Comparison of ENCODE assay signal across 17 mouse cellular contexts in genomic region chr2:32061189-32061588, GRCm38 (mm10). TPM values are rescaled to one million over a fixed set of nuclear protein-coding genes. Genes with fewer than 3 reads are reported as not detected.
DNase-seq lines count a peak whose midpoint lies in the region; ATAC-seq and TF ChIP-seq lines count a peak whose summit lies in the region.
"Had no signal": no experiment of that assay in that cellular context is flagged by ENCODE, and none has a peak within 500 bp of the region (broad histone marks: within the 10 kb centered on the region; RNA-seq: fewer than 3 reads in every experiment).

No protein-coding gene starts in this region.

- TF ChIP-seq CTCF in spleen, adult 2 months (IDR thresholded peaks at IDR 0.05; ENCODE audit: extremely low read depth, insufficient read depth, insufficient read length, insufficient replicate concordance): no peak

- peak; percentile 74 for ATAC-seq in liver, embryonic 16.5 days (ENCODE audit: low read depth)
- no peak for ATAC-seq in hindbrain, embryonic 12.5 days (ENCODE audit: low FRiP score)
- ATAC-seq in kidney, embryonic 15.5 days (replicated peaks; ENCODE audit: low FRiP score): no peak
- ATAC-seq: intestine, postnatal 0 days; midbrain, embryonic 15.5 days had no signal

- no peaks in the 10 kb centered on the region for H3K9me3 ChIP-seq in erythroblast, embryonic 14.5 days (ENCODE audit: control insufficient read depth, low read length)
- no peaks in the 10 kb centered on the region for H3K9me3 ChIP-seq in liver, embryonic 16.5 days (replicated peaks; ENCODE audit: control insufficient read depth, low read length)
- H3K9me3 ChIP-seq in hindbrain, embryonic 12.5 days (replicated peaks): no peaks in the 10 kb centered on the region
- no peaks in the 10 kb centered on the region for H3K9me3 ChIP-seq in kidney, embryonic 15.5 days (replicated peaks)
- H3K9me3 ChIP-seq: forebrain, embryonic 12.5 days; G1E; midbrain, embryonic 15.5 days had no signal

- intact Hi-C loops in heart, postnatal 10 days (cut with DNase I): no loop called here

- H3K27me3 ChIP-seq in spleen, adult 2 months (ENCODE audit: control insufficient read depth, insufficient read depth, low read length): no peaks in the 10 kb centered on the region
- H3K27me3 ChIP-seq in erythroblast, embryonic 14.5 days (ENCODE audit: control insufficient read depth): no peaks in the 10 kb centered on the region
- no peaks in the 10 kb centered on the region for H3K27me3 ChIP-seq in liver, embryonic 16.5 days (ENCODE audit: control insufficient read depth, insufficient read depth, low read depth, low read length)
- H3K27me3 ChIP-seq in hindbrain, embryonic 12.5 days: peaks cover 22% of the 10 kb centered on the region; the same call in 1 of the 2 replicates
- H3K27me3 ChIP-seq in kidney, embryonic 15.5 days: no peaks in the 10 kb centered on the region
- H3K27me3 ChIP-seq: forebrain, embryonic 12.5 days; midbrain, embryonic 15.5 days had no signal

- peak overlapping the region; percentile 83 for H3K27ac ChIP-seq in spleen, adult 2 months (ENCODE audit: insufficient read depth, low read length)
- peak overlapping the region; percentile 83 for H3K27ac ChIP-seq in liver, embryonic 16.5 days (ENCODE audit: low read length)
- H3K27ac ChIP-seq in hindbrain, embryonic 12.5 days: no peak overlapping the region
- H3K27ac ChIP-seq in kidney, embryonic 15.5 days: no peak overlapping the region
- H3K27ac ChIP-seq: forebrain, embryonic 12.5 days; midbrain, embryonic 15.5 days had no signal

- peak overlapping the region; percentile 10; the same call in 1 of the 2 replicates for H3K9ac ChIP-seq in liver, embryonic 16.5 days (ENCODE audit: low read depth, low read length)
- no peak overlapping the region for H3K9ac ChIP-seq in hindbrain, embryonic 12.5 days
- no peak overlapping the region for H3K9ac ChIP-seq in kidney, embryonic 15.5 days
- H3K9ac ChIP-seq: forebrain, embryonic 12.5 days; midbrain, embryonic 15.5 days had no signal

- 24% methylated on average over 2 of the region's 2 CpGs for WGBS in spleen, adult 2 months
- whole genome bisulfite sequencing in liver, embryonic 16.5 days (ENCODE audit: insufficient replicate concordance): 11% methylated on average over 2 of the region's 2 CpGs
- 65% methylated on average over 2 of the region's 2 CpGs for WGBS in hindbrain, embryonic 12.5 days
- WGBS in kidney, embryonic 15.5 days: 74% methylated on average over 2 of the region's 2 CpGs

- no peak overlapping the region for H3K4me3 ChIP-seq in spleen, adult 2 months (ENCODE audit: extremely low read depth, insufficient read depth, insufficient read length)
- peak overlapping the region; percentile 17 for H3K4me3 ChIP-seq in erythroblast, embryonic 14.5 days (replicated peaks)
- H3K4me3 ChIP-seq in liver, embryonic 16.5 days (ENCODE audit: low read depth, low read length): no peak overlapping the region
- H3K4me3 ChIP-seq in hindbrain, embryonic 12.5 days: no peak overlapping the region
- no peak overlapping the region for H3K4me3 ChIP-seq in kidney, embryonic 15.5 days (replicated peaks)
- H3K4me3 ChIP-seq: forebrain, embryonic 12.5 days; midbrain, embryonic 15.5 days had no signal

- peak; percentile 84 for DNase-seq in heart, adult 11 months
- no peak for DNase-seq in heart, postnatal 10 days
- DNase-seq in spleen, adult 2 months (ENCODE audit: low read depth in 1 of 2, low spot score in 2 of 2): no peak
- DNase-seq in spleen, postnatal 4 days (ENCODE audit: low spot score in 2 of 2): no peak
- DNase-seq: cerebellum, adult 18-20 months; kidney, postnatal 14 days; layer of hippocampus, adult 9-11 months; lung, postnatal 36 days; right cerebral cortex, postnatal 4 days had no signal

- peaks cover 50% of the 10 kb centered on the region; the same call in 1 of the 2 replicates for H3K4me1 ChIP-seq in spleen, adult 2 months (ENCODE audit: control insufficient read depth, insufficient read depth, insufficient read length)
- peaks cover 97% of the 10 kb centered on the region for H3K4me1 ChIP-seq in erythroblast, embryonic 14.5 days (ENCODE audit: control insufficient read depth)
- peaks cover 48% of the 10 kb centered on the region for H3K4me1 ChIP-seq in liver, embryonic 16.5 days (ENCODE audit: control insufficient read depth, low read depth, low read length)
- H3K4me1 ChIP-seq in hindbrain, embryonic 12.5 days: peaks cover 8% of the 10 kb centered on the region
- peaks cover 4% of the 10 kb centered on the region; the same call in 1 of the 2 replicates for H3K4me1 ChIP-seq in kidney, embryonic 15.5 days
- H3K4me1 ChIP-seq: forebrain, embryonic 12.5 days; midbrain, embryonic 15.5 days had no signal

- no peak for TF ChIP-seq POLR2A in spleen, adult 2 months (IDR thresholded peaks at IDR 0.05; ENCODE audit: low read depth, low read length)

- peak overlapping the region; percentile 45; the same call in 1 of the 2 replicates for H3K4me2 ChIP-seq in liver, embryonic 16.5 days (ENCODE audit: low read depth, low read length)
- no peak overlapping the region for H3K4me2 ChIP-seq in hindbrain, embryonic 12.5 days (replicated peaks)
- no peak overlapping the region for H3K4me2 ChIP-seq in kidney, embryonic 15.5 days
- H3K4me2 ChIP-seq: forebrain, embryonic 12.5 days; midbrain, embryonic 15.5 days had no signal

- H3K36me3 ChIP-seq in spleen, adult 2 months (ENCODE audit: control insufficient read depth, insufficient read depth, low read length): no peaks in the 10 kb centered on the region
- peaks cover 70% of the 10 kb centered on the region for H3K36me3 ChIP-seq in erythroblast, embryonic 14.5 days (ENCODE audit: control insufficient read depth)
- H3K36me3 ChIP-seq in liver, embryonic 16.5 days (ENCODE audit: control insufficient read depth, insufficient read depth): 0 out of 2 replicates have a peak, but pooled peaks cover 3% of the 10 kb centered on the region
- no peaks in the 10 kb centered on the region for H3K36me3 ChIP-seq in hindbrain, embryonic 12.5 days
- H3K36me3 ChIP-seq in kidney, embryonic 15.5 days: no peaks in the 10 kb centered on the region
- H3K36me3 ChIP-seq: forebrain, embryonic 12.5 days; G1E; midbrain, embryonic 15.5 days had no signal

RNA-seq across cellular contexts. Expression of gene Fam78a, which starts 23.5 kb away (rescaled TPM):
- 10 to 100 TPM; 24.3 to 38.1 TPM for total RNA-seq in heart, postnatal 10 days (2021)
- polyA plus RNA-seq in spleen, adult 2 months (2012; rRNA removed): 33.1 and 48.3 TPM in 2 replicates
- 9.8 and 12.5 TPM in 2 replicates for polyA plus RNA-seq in erythroblast, embryonic 14.5 days (2012)
- polyA plus RNA-seq in liver, embryonic 16.5 days (2015; fragmentation: Nextera tagmentation; extraction: Ambion mirVana): 6.5 and 7.0 TPM in 2 replicates
- polyA plus RNA-seq in hindbrain, embryonic 12.5 days (2016; fragmentation: Nextera tagmentation; extraction: Ambion mirVana): 1.8 and 2.4 TPM in 2 replicates
- polyA plus RNA-seq in kidney, embryonic 15.5 days (2015; fragmentation: Nextera tagmentation; extraction: Ambion mirVana): 1.6 and 2.3 TPM in 2 replicates

RNA-seq across cellular contexts. Expression of gene Plpp7, which starts 34.1 kb away (rescaled TPM):
- 10 to 100 TPM; 29.3 to 31.6 TPM for total RNA-seq in heart, postnatal 10 days (2021)
- polyA plus RNA-seq in spleen, adult 2 months (2012; rRNA removed): 2.6 and 4.6 TPM in 2 replicates
- polyA plus RNA-seq in erythroblast, embryonic 14.5 days (2012): 0.32 and 0.48 TPM in 2 replicates
- 1.4 and 2.1 TPM in 2 replicates for polyA plus RNA-seq in liver, embryonic 16.5 days (2015; fragmentation: Nextera tagmentation; extraction: Ambion mirVana)
- 11.1 and 11.5 TPM in 2 replicates for polyA plus RNA-seq in hindbrain, embryonic 12.5 days (2016; fragmentation: Nextera tagmentation; extraction: Ambion mirVana)
- 4.4 and 7.1 TPM in 2 replicates for polyA plus RNA-seq in kidney, embryonic 15.5 days (2015; fragmentation: Nextera tagmentation; extraction: Ambion mirVana)

Comparison
In these comparisons a context has a peak if more than half of its experiments do, and no peak if none do; other contexts are left out.
1. H3K27ac ChIP-seq: peak in spleen, adult 2 months (single experiment) and liver, embryonic 16.5 days (single experiment); none in hindbrain, embryonic 12.5 days (single experiment) and kidney, embryonic 15.5 days (single experiment).